Mouse (Mus musculus) heart, postnatal 14 days (tissue): ENCODE results near the gene Bscl2. TPM values are rescaled to one million over a fixed set of nuclear protein-coding genes. Genes with fewer than 3 reads are reported as not detected.
"Not testable (repeated sequence)": the region's sequence is repeated elsewhere in the genome, so short reads cannot be mapped to it uniquely, and the experiment has no call there.

ENCODE experiments used
- DNase-seq, 2 experiments: peaks; one replicate each; pipeline ENCODE4 v3.0.0; 2021 to 2022
- intact Hi-C: fragments of 180-260 bp; cut with DNase I; formaldehyde crosslinking; loops from one replicate; pipeline ENCODE4 v1.15.1; 2025
- total RNA-seq, 2 experiments: library from RNA; stranded (reverse); gene quantifications; 2 replicates each; pipeline ENCODE4 v1.2.3; 2021

The Bscl2 gene
- total RNA-seq, 2 experiments from 2014 or later = 21.3 to 28.0 TPM

DNA sequence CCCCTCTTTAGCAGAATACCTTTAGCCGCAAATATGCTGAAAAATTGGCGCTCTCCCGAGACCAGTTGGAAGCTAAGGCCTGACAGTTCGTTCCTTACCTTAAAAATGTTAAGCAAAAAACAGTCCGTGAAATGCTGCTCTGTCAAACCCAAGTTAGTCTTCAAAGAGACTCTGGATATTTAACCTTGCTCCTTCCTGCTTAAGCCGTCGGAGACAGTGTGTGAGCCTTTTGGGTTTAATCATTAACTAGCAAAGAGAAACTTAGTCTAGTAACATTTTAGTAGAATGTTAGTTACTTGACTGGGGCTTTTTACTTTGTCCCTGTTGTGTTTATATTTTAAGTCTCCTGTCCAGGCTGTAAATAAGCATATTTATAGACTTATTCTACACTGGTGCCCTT is 16.1 kb upstream of the Bscl2 start:
- DNase-seq = no peak
- intact Hi-C loops = no loop called here

DNA sequence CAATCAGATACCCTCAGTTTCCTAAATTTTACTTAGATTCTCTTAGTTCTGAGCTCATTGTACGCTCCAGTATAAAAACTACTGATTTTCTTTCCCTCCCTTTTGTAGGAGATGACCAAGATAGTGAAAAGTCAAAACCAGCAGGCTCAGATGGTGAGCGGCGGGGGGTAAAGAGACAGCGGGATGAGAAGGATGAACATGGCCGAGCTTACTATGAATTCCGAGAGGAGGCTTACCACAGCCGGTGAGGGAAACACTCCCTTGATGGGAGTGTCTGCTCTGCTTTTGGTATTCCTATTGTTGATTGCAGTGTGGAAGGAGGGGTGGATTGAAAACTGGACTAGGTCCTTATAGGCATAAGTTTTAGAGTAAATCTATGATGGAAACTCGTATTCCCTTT is 14.6 kb upstream of the Bscl2 start:
- DNase-seq = no peak
- intact Hi-C loops = no loop called here

DNA sequence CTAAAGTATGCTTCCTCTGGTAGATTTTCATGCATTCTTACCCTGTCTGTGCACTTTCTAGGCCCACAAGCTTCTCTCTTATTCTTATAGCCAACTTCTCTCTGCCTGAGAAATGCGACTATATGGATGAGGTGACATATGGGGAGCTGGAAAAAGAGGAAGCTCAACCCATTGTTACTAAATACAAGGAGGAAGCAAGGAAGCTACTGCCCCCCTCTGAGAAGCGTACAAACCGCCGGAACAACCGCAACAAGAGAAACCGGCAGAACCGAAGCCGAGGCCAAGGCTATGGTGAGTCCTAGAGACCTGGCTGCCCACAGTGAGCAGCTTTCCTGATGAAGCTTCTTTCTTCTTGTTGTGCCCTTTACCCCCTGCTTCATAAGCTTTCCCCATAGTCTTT is 7.6 kb upstream of the Bscl2 start, which contains the start of gene AC129217.1:
Gene AC129217.1, plus strand, starts transcription at position 114 of the 400 bp plus-strand sequence.
- DNase-seq = no peak
- intact Hi-C loops = loop anchor here (5.0 kb wide), 1 partner anchor 83 kb away; no protein-coding TSS in a partner anchor

DNA sequence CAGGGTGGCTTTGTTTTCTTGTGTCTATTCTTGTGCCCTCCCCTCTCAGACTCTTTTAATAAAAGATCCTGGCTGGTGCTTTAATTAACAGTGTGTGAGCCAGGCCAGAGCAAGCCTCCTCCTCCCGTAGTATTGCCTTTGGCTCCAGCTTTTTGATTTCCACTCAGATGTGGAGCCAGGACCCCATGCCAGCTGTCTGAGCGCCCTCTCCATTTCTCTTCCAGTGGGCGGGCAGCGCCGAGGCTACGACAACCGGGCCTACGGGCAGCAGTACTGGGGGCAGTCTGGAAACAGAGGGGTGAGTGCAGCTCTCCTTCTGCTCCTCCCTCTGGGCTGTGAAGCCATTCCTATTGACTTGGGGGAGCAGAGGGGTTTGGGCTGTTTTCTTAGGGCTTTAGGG is 6.6 kb upstream of the Bscl2 start:
- no peak for DNase-seq
- intact Hi-C loops = no loop called here

- DNase-seq = no peak
- intact Hi-C loops = no loop called here
Observed at GRCm38 (mm10) chr19:8831262-8831661, 6.0 kb upstream of the Bscl2 start.

DNA sequence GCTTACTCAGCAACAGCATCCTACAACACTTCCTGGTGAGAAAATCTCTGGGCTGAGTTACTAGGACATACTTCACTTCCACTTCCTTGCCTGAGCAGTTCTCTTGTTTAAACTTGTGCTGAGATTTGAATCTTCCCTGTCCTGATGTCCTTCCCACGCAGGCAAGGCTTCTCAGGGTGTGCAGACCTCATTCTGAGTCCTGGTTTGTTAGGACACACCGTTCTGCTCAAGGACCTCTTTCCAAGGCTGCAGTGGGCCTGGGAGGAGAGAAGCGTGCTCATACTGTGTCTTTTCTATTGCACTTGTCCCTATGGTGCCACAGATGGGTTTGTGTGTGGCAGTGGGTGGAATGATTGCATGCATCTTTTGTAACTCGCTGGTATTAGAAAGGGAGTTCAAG is 4.3 kb upstream of the Bscl2 start:
- intact Hi-C loops = no loop called here
- no peak for DNase-seq

GRCm38 (mm10) chr19:8836327-8836726 is 940 bp upstream of the Bscl2 start:
- DNase-seq, intact Hi-C loops: not testable (repeated sequence)

- intact Hi-C loops = no loop called here
- DNase-seq = peak; percentile 24 to 45
Observed at GRCm38 (mm10) chr19:8838041-8838730, 919 bp downstream of the Bscl2 start.

- intact Hi-C loops = no loop called here
- DNase-seq = no peak
Observed at GRCm38 (mm10) chr19:8839103-8839907, 2.0 kb downstream of the Bscl2 start, which contains the start of gene Gng3. Gene Gng3, minus strand, starts transcription at chr19:8839194.

- DNase-seq = peak; percentile 70 to 79
- intact Hi-C loops = loop anchor here (5.0 kb wide), 2 partner anchors 47 to 127 kb away; partner anchors contain the start of genes 1810009A15Rik, Eef1g and Gm49416
Observed at GRCm38 (mm10) chr19:8839908-8840791, 2.9 kb downstream of the Bscl2 start.

- intact Hi-C loops = loop anchor here (5.0 kb wide), 2 partner anchors 46 to 126 kb away; partner anchors contain the start of genes 1810009A15Rik, Eef1g and Gm49416
- no peak for DNase-seq
Observed at GRCm38 (mm10) chr19:8841012-8841411, 3.7 kb downstream of the Bscl2 start.

GRCm38 (mm10) chr19:8842961-8843360 is 5.7 kb downstream of the Bscl2 start:
- DNase-seq = no peak
- intact Hi-C loops = loop anchor here (5.0 kb wide), 2 partner anchors 44 to 124 kb away; partner anchors contain the start of genes 1810009A15Rik, Eef1g and Gm49416

DNA sequence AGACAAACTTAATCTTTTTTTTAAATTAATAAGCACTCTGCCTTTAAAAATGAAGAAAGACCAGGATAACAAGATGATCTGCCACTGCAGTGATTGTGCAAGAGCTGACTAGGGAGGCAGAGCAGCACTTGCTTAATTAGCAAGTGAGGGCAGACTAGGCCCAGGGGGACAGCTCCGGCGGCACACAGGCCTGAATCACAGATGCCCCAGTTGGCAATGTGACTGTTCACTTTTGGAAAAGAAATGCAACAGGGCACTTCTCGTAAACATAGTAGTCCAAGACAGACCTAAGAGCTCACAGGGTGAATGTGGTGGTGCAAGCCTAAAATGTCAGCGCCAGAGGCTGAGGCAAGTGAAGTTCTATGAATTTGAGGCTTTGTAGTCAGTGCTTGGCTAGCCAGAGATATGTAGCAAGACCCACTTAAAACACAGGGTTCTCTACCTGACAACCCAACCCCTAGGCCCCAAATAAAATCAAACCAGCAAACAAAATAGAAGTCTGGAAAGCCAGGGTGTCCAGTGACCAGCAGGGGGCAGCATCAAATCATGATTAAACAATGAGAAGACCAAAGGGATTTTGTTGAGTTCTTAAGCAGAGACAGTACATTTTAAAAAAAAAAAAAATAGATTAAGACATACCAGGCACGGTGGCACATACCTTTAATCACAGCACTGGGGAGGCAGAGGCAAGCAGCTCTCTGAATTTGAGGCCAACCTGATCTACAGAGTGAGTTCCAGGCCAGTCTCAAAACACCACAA is 7.3 kb downstream of the Bscl2 start:
- intact Hi-C loops = loop anchor here (5.0 kb wide), 2 partner anchors 43 to 123 kb away; partner anchors contain the start of genes 1810009A15Rik, Eef1g and Gm49416
- peak; percentile 79 to 88 for DNase-seq

GRCm38 (mm10) chr19:8848356-8848755 is 11.1 kb downstream of the Bscl2 start:
- intact Hi-C loops = no loop called here
- DNase-seq = no peak

DNA sequence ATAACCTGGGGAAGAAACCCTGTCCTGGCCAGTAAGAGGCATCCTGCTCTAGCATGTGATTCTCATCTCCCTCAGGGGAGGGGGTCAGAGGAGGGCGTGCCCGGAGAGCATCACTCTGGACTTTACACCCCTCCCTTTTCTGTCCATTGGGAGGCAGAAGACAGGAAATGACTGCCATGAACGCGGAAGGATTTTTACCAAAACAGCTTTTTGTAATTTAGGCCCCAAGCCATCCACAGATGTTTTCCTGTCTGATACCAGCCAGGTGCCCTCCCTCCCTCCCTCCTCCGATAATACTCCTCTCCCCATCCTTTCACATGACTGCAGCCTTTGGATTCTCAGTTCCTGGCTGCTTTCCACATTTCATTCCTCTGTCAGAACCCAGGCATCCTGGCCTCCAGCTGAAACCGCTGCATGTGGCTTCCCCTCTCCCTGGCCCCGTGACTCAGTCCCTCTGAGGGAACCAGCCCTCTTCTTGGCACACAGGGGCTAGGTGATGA is 13.2 kb downstream of the Bscl2 start, which contains the start of gene Lrrn4cl:
Gene Lrrn4cl, plus strand, starts transcription at position 367 of the 500 bp plus-strand sequence.
- peak; percentile 25 to 57 for DNase-seq

DNA sequence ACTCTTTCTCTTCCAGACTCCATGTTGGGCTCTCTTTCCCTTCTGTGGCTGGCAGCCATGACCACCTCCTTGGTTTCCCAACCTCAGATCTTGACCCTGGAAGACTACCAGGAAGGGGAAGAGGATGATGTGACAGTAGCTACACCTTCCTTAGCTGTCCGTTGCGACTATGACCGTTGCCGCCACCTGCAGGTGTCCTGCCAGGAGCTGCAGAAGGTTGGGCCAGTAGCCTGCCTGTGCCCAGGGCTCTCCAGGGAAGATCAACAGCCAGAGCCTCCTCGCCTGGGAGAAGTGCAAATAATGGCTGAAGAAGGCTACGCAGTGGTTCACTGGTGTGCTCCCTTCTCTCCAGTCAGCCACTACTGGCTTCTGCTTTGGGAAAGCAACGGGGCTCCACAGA is 14.4 kb downstream of the Bscl2 start:
- intact Hi-C loops = no loop called here
- DNase-seq = no peak

More for the DNA sequence above, 13.2 kb downstream of the Bscl2 start, which contains the start of gene Lrrn4cl:
- intact Hi-C loops = no loop called here

- intact Hi-C loops = no loop called here
- peak in 1 of 2 experiments; percentile 13 for DNase-seq
Observed at GRCm38 (mm10) chr19:8852236-8852928, 15.1 kb downstream of the Bscl2 start.

GRCm38 (mm10) chr19:8853117-8853516 is 15.8 kb downstream of the Bscl2 start:
- no peak for DNase-seq
- intact Hi-C loops = no loop called here
